Mouse (Mus musculus) ES-E14 (cell line): ENCODE results near the gene Gtpbp2. TPM values are rescaled to one million over a fixed set of nuclear protein-coding genes. Genes with fewer than 3 reads are reported as not detected.

ENCODE experiments used
- DNase-seq: peaks from one replicate; pipeline ENCODE4 v3.0.0-alpha.2; 2013; ENCODE audit warnings: low read depth, low spot score
- H3K27ac ChIP-seq: 2 replicates; pipeline ENCODE4 v1.5.1; 2012; ENCODE audit warnings: low read depth, mild to moderate bottlenecking, low read length, moderate library complexity, mixed read lengths; ENCODE audit not compliant: poor library complexity, insufficient read depth, severe bottlenecking
- H3K36me3 ChIP-seq: 2 replicates; pipeline ENCODE4 v1.6.1; 2012; ENCODE audit warnings: mild to moderate bottlenecking, low read length, moderate library complexity, mixed read lengths; ENCODE audit not compliant: control insufficient read depth, poor library complexity, insufficient read depth, severe bottlenecking
- H3K4me1 ChIP-seq, 2 experiments: fragments of 150-350 bp in 1 of 2; sonication (generic) in 1 of 2; 2 replicates each; pipeline ENCODE4 v1.6.1; 2012; ENCODE audit warnings: low read length in 2 of 2, mild to moderate bottlenecking in 1 of 2, mixed read lengths in 1 of 2; ENCODE audit not compliant: control insufficient read depth in 2 of 2, insufficient read depth in 2 of 2, poor library complexity in 1 of 2
- H3K4me3 ChIP-seq, 2 experiments: fragments of 150-350 bp in 1 of 2; sonication (generic) in 1 of 2; 2 replicates each; pipeline ENCODE4 v1.5.1; 2012; ENCODE audit warnings: low read length in 2 of 2, low read depth in 1 of 2, mild to moderate bottlenecking in 1 of 2, mixed read lengths in 1 of 2; ENCODE audit not compliant: insufficient read depth in 1 of 2, poor library complexity in 1 of 2, severe bottlenecking in 1 of 2
- H3K9ac ChIP-seq: 2 replicates; pipeline ENCODE4 v1.6.1; 2012; ENCODE audit warnings: low read depth, mild to moderate bottlenecking, low read length, mixed read lengths; ENCODE audit not compliant: poor library complexity, insufficient read depth, severe bottlenecking
- H3K9me3 ChIP-seq: fragments of 150-350 bp; sonication (generic); 2 replicates; pipeline ENCODE4 v1.6.1; 2012; ENCODE audit warnings: low read depth, mild to moderate bottlenecking, low read length; ENCODE audit not compliant: control insufficient read depth, insufficient read depth
- CHD2 ChIP-seq: IDR thresholded peaks from 2 replicates; pipeline ENCODE4 v1.6.1; 2014; ENCODE audit warnings: mild to moderate bottlenecking, low read depth, low read length, inconsistent platforms
- HCFC1 ChIP-seq: IDR thresholded peaks from 2 replicates; pipeline ENCODE4 v1.6.1; 2012; ENCODE audit warnings: low read length, inconsistent platforms, borderline replicate concordance; ENCODE audit not compliant: insufficient read depth
- MAFK ChIP-seq: IDR thresholded peaks from 2 replicates; pipeline ENCODE4 v1.6.1; 2014; ENCODE audit warnings: mild to moderate bottlenecking, low read depth, low read length, inconsistent platforms; ENCODE audit not compliant: insufficient read depth
- ZC3H11A ChIP-seq: IDR thresholded peaks from 2 replicates; pipeline ENCODE4 v1.6.1; 2012; ENCODE audit warnings: low read depth, mild to moderate bottlenecking, inconsistent platforms, low read length, borderline replicate concordance
- ZNF384 ChIP-seq: IDR thresholded peaks from 2 replicates; pipeline ENCODE4 v1.6.1; 2012; ENCODE audit warnings: low read depth, low read length, inconsistent platforms
- in situ Hi-C, 2 experiments: fragments of 600-800 bp; cut with MboI; formaldehyde crosslinking; loops; one replicate each; pipeline ENCODE4 v1.15.1; 2025; ENCODE audit warnings: low sequenced_read_pairs in 2 of 2, inconsistent platforms in 1 of 2; ENCODE audit not compliant: unreplicated experiment in 2 of 2
- total RNA-seq: library from RNA; depleted of rRNA; stranded (reverse); fragments of 300-350 nt; gene quantifications from 2 replicates; pipeline ENCODE4 v1.2.3, GENCODE M21; 2012

Gene Gtpbp2
- total RNA-seq, 1 experiment = 33.4 TPM

DNA sequence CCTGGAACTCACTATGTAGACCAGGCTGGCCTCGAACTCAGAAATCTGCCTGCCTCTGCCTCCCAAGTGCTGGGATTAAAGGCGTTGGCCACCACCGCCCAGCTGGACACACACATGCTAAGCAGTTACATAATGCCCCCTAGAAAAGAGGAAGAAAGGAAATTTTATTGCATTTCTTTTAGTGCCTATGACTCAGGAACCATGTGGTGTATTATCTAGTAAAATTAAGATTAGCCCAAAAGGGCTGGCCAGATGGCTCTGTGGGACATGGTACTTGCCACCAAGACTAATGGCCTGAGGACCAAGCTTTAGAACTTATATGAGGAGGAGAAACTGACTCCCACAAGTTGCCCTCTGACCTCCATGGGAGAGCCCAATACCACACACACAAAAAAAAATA, 21.0 kb upstream of the Gtpbp2 start:
- no peaks in the 10 kb centered on the region for H3K9me3 ChIP-seq
- in situ Hi-C loops = no loop called here
- H3K9ac ChIP-seq = no peak overlapping the region
- no peak overlapping the region for H3K4me3 ChIP-seq
- H3K36me3 ChIP-seq = no peaks in the 10 kb centered on the region
- TF ChIP-seq ZNF384 = no peak
- no peak for TF ChIP-seq HCFC1
- no peak for TF ChIP-seq MAFK
- TF ChIP-seq ZC3H11A = no peak
- no peak for TF ChIP-seq CHD2
- H3K4me1 ChIP-seq = peaks cover 3% of the 10 kb centered on the region in 2 experiments; a peak in 3 of 4 replicates
- no peak overlapping the region for H3K27ac ChIP-seq
- DNase-seq = no peak

- peak within 1 kb of the TSS; percentile 37 to 45 for H3K4me3 ChIP-seq
- in situ Hi-C loops = no loop called here
- TF ChIP-seq ZC3H11A = no peak
- TF ChIP-seq CHD2 = no peak
- TF ChIP-seq ZNF384 = no peak
- no peak for TF ChIP-seq MAFK
- no peak for TF ChIP-seq HCFC1
- peaks cover 10% of the 10 kb centered on the region for H3K36me3 ChIP-seq
- no peak within 1 kb of the TSS for H3K9ac ChIP-seq
- H3K4me1 ChIP-seq = peaks cover 3% of the 10 kb centered on the region in 2 experiments; a peak in 3 of 4 replicates
- H3K9me3 ChIP-seq = no peaks in the 10 kb centered on the region
- DNase-seq = peak; percentile 63
- no peak within 1 kb of the TSS for H3K27ac ChIP-seq
Observed at GRCm38 (mm10) chr17:46143578-46144423, 17.0 kb upstream of the Gtpbp2 start, which contains the start of gene Rsph9. Gene Rsph9, minus strand, starts transcription at chr17:46144216.

DNA sequence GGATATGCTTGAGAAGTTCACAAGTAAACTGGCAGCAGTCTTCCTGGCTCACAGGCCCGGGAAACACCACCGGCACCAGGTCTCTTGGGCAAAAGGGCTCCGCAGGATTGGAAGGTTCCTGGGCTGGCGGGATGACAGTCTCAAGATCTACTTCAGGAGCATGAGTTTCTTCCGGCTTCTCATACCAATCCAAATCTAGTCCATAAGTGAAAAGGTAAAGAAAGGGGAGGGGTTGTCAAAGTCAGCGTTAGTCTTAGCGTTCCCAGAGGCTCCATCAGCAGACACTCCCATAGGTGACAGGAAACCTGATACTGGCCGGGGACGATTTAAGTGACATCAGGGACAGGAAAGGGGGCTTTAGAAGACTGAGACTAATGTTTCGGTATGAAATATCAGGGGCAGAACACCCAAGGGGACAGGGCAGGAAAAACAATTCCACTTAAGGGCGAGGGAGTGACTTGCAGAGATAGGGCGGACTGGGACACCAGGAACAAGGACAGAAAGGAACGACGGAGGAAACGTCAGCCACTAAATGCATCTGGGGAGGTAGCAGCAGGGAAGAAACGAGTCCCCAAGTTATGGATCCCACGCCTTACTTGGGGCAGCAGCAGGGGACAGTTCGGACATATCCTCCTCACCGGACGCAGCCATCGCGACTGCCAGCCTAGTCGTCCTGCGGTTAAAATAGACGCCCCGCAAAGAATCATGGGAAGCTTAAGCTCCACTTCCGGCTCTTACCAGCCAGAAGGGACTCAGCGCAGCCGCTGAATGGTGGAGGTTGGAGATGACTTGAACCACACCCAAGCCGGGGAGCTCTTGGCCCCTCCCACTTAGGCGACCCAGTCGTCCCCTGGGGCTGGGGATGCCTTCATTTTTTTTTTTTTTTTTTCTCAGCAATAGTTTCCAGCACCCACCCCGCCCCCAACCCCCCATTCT, 7.7 kb upstream of the Gtpbp2 start, which contains the start of gene Mad2l1bp:
Mad2l1bp (minus strand) TSS at position 707 of the 936 bp plus-strand sequence.
- Histone ChIP-seq H3K9ac (peak within 1 kb of the TSS; percentile 98), H3K9me3 (no peaks in the 10 kb centered on the region), H3K4me1 (peaks cover 0 to 10% of the 10 kb centered on the region in 2 experiments; a peak in 1 of 4 replicates), H3K4me3 (peak within 1 kb of the TSS; percentile 86 to 96), H3K27ac (no peak within 1 kb of the TSS), H3K36me3 (no peaks in the 10 kb centered on the region)
- DNase-seq = peak; percentile 86
- in situ Hi-C loops = no loop called here
- TF ChIP-seq ZNF384 = peak; percentile 40; the same call in 1 of the 2 replicates
- TF ChIP-seq HCFC1 = peak; percentile 42; the same call in 1 of the 2 replicates
- no peak for TF ChIP-seq CHD2

- H3K4me3 ChIP-seq = no peak overlapping the region
- in situ Hi-C loops = no loop called here
- no peak overlapping the region for H3K27ac ChIP-seq
- no peaks in the 10 kb centered on the region for H3K9me3 ChIP-seq
- H3K36me3 ChIP-seq = no peaks in the 10 kb centered on the region
- H3K9ac ChIP-seq = no peak overlapping the region
- peaks cover 0 to 10% of the 10 kb centered on the region in 2 experiments; a peak in 1 of 4 replicates for H3K4me1 ChIP-seq
- TF ChIP-seq HCFC1 = no peak
- no peak for DNase-seq
Observed at GRCm38 (mm10) chr17:46154336-46154735, 6.5 kb upstream of the Gtpbp2 start.
